Comparison of ENCODE assay signal across 16 mouse cellular contexts in the genomic region with DNA sequence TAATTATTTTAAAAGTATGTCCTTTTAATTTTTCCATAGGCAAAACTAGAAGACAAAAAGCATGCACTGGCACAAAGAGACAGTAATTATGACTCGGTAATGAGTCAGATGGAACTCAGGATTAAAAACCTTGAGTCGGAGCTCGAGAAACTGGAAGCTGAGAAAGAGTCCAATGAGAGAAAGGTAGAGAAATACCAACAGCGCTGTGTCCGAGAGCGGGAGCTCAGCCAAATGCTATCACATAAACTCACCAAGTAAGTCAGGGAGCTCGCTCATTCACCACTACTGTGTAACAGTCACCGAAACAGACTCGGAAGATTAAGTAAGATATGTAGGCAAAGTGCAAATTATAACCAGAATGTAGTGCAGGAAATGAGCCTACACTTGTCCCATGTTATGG. TPM values are rescaled to one million over a fixed set of nuclear protein-coding genes. Genes with fewer than 3 reads are reported as not detected.
"Had no signal": no experiment of that assay in that cellular context is flagged by ENCODE, and none has a peak within 500 bp of the region (broad histone marks: within the 10 kb centered on the region; RNA-seq: fewer than 3 reads in every experiment).

No protein-coding gene starts in this region.

- H3K27ac ChIP-seq: left cerebral cortex, adult 2 months; limb, embryonic 15.5 days; liver, embryonic 12.5 days; macrophage; midbrain, embryonic 15.5 days; neural tube, embryonic 13.5 days had no signal

- H3K4me2 ChIP-seq: limb, embryonic 15.5 days; liver, embryonic 12.5 days; lung, embryonic 14.5 days; midbrain, embryonic 11.5 days; midbrain, embryonic 15.5 days; neural tube, embryonic 13.5 days had no signal

- H3K27me3 ChIP-seq: limb, embryonic 15.5 days; liver, embryonic 12.5 days; midbrain, embryonic 15.5 days; neural tube, embryonic 13.5 days had no signal

- DNase-seq: kidney, postnatal 14 days; lung, embryonic 14.5 days; lung, postnatal 10 days; right cerebral cortex, postnatal 25 days; thymus, postnatal 36 days had no signal

- ATAC-seq: liver, embryonic 12.5 days; midbrain, embryonic 15.5 days had no signal

- H3K4me1 ChIP-seq: limb, embryonic 15.5 days; liver, embryonic 12.5 days; megakaryocyte, embryonic 14.5 days; midbrain, embryonic 15.5 days; neural tube, embryonic 13.5 days had no signal

- H3K4me3 ChIP-seq: left cerebral cortex, adult 2 months; limb, embryonic 15.5 days; liver, embryonic 12.5 days; megakaryocyte, embryonic 14.5 days; midbrain, embryonic 15.5 days; neural tube, embryonic 13.5 days had no signal

- H3K36me3 ChIP-seq: limb, embryonic 15.5 days; liver, embryonic 12.5 days; midbrain, embryonic 15.5 days; neural tube, embryonic 13.5 days had no signal

- H3K9ac ChIP-seq: limb, embryonic 15.5 days; liver, embryonic 12.5 days; lung, embryonic 14.5 days; midbrain, embryonic 15.5 days; neural tube, embryonic 13.5 days had no signal

- H3K9me3 ChIP-seq: limb, embryonic 15.5 days; liver, embryonic 12.5 days; midbrain, embryonic 15.5 days; neural tube, embryonic 13.5 days had no signal

RNA-seq across cellular contexts. Expression of a gene that starts 49.3 kb away (rescaled TPM):
- total RNA-seq: layer of hippocampus, postnatal 14 days; left cerebral cortex, adult 2 months; monocyte, adult 5-6 weeks had no signal
- polyA plus RNA-seq: small intestine, adult 2 months had no signal
